Mouse (Mus musculus) cortical plate, adult 2 months (tissue): Measurements from ENCODE around the gene 6430548M08Rik.
A peak's percentile ranks its signal among the peaks of the same experiment; 100 is the strongest.

Experiments used
- CTCF ChIP-seq: fragments of 200-500 bp; IDR thresholded peaks from 2 replicates; pipeline ENCODE4 v1.5.1; 2011; ENCODE audit warnings: mild to moderate bottlenecking, control low read depth, low read length; ENCODE audit not compliant: insufficient read depth; ENCODE audit errors: extremely low read depth
- POLR2A ChIP-seq: fragments of 200-500 bp; IDR thresholded peaks from 2 replicates; pipeline ENCODE4 v1.6.1; 2011; ENCODE audit warnings: mild to moderate bottlenecking, low read length, control low read depth; ENCODE audit not compliant: insufficient read depth; ENCODE audit errors: extremely low read depth

- TF ChIP-seq CTCF (no peak), POLR2A (peak; percentile 37; the same call in 1 of the 2 replicates)
Measured at GRCm38 (mm10) chr8:120101068-120101972, 12.6 kb upstream of the 6430548M08Rik start, which contains the start of gene Zdhhc7.
